Mouse (Mus musculus) kidney, adult 2 months (tissue): ENCODE measurements around the gene Gm2381. TPM values are rescaled to one million over a fixed set of nuclear protein-coding genes. Genes with fewer than 3 reads are reported as not detected.
"Not testable (repeated sequence)": the region's sequence is repeated elsewhere in the genome, so short reads cannot be mapped to it uniquely, and the experiment has no call there.

Experiments used
- DNase-seq: peaks from one replicate; pipeline ENCODE4 v3.0.0; 2021
- H3K27ac ChIP-seq: fragments of 200-500 bp; 2 replicates; pipeline ENCODE4 v1.5.1; 2012; ENCODE audit warnings: low read depth, low read length, control low read depth, inconsistent platforms; ENCODE audit not compliant: insufficient read depth
- H3K27me3 ChIP-seq: fragments of 200-500 bp; replicated peaks from 2 replicates; pipeline ENCODE4 v1.6.1; 2012; ENCODE audit warnings: mild to moderate bottlenecking, moderate library complexity, low read length, inconsistent platforms; ENCODE audit not compliant: control insufficient read depth, insufficient read depth
- H3K36me3 ChIP-seq: fragments of 200-500 bp; 2 replicates; pipeline ENCODE4 v1.6.1; 2012; ENCODE audit warnings: mild to moderate bottlenecking, moderate library complexity, low read length, inconsistent platforms; ENCODE audit not compliant: control insufficient read depth, insufficient read depth
- H3K4me1 ChIP-seq: fragments of 200-500 bp; 2 replicates; pipeline ENCODE4 v1.6.1; 2011; ENCODE audit warnings: low read length; ENCODE audit not compliant: control insufficient read depth, insufficient read depth
- H3K4me3 ChIP-seq: fragments of 200-500 bp; 2 replicates; pipeline ENCODE4 v1.5.1; 2011; ENCODE audit warnings: mild to moderate bottlenecking, low read depth, low read length, control low read depth; ENCODE audit not compliant: insufficient read depth
- CTCF ChIP-seq: fragments of 200-500 bp; conservative IDR thresholded peaks from 2 replicates; pipeline ENCODE4 v1.5.1; 2011; ENCODE audit warnings: low read depth, mild to moderate bottlenecking, control low read depth, low read length, moderate library complexity, mixed read lengths; ENCODE audit not compliant: insufficient read depth, insufficient read length
- POLR2A ChIP-seq: fragments of 200-500 bp; IDR thresholded peaks from one replicate; pipeline ENCODE4 v1.6.1; 2011; ENCODE audit warnings: low read depth, low read length, control low read depth
- WGBS: fragments of 180-500 bp; shearing (Covaris S2); methylation state at CpG from one replicate; pipeline ENCODE4 v1.1.7; 2018; 5-methylcytosine and 5-hydroxymethylcytosine counted together
- polyA plus RNA-seq: library from polyadenylated mRNA; depleted of rRNA; stranded (reverse); fragments of >200 nt; gene quantifications from 2 replicates; pipeline ENCODE4 v1.2.3, GENCODE M21; 2012; rRNA removed

Gene Gm2381
- not detected in 2 replicates for polyA plus RNA-seq

DNA sequence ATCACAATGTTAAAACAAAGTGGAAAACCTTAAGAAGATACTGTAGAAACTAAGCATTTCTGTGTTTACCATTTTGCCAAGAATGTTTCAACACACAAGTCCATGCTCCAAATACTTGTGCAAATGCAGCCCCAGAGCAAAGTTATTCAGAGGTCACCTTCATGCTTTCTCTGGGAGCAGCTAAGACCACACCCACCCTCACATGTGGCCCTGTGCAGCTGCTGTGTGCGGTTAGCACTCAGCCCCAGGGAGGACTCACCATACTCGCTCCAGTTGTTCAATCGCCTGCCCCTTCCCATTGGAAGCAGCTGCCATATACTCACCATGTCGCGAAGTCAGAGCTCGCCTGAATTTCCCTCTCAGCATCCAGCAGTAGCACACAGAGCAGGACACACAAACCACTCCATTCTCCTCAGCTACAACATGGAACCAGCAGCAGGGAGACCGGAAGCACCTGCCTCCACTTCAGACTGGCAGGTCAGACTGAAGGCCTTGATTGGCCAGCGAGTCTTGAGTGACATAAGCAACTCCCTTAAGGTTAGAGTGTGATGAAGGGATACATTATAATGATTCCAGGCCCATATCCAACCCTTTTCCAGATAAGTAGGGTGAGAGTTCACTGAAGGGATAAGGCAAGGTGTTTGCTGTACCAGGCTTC is at the start of gene Gm2381:
Gene Gm2381, minus strand, starts transcription at position 434 of the 658 bp plus-strand sequence.
- H3K36me3 ChIP-seq, H3K27ac ChIP-seq, H3K4me1 ChIP-seq, DNase-seq, H3K27me3 ChIP-seq, H3K4me3 ChIP-seq: not testable (repeated sequence)
- 82% methylated on average over 8 of the region's 8 CpGs for WGBS

DNA sequence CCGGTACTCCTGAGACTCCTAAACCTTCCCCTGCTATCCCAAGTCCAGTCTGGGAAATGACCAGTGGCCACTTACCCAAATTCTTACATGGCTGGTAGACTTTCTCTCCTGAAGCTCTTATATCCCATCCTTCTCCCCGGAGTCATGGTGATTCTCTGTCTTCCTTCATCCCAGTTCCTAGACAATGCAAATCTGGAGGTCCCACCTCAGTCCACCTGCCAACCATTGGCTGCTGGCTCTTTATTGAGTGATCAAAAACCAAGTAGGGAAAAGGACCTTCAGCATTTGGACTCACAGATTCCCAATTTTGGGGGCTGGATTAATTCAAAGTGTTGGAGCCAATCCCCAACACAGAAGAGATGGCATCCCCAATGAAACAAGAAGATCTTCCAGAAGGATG is 31.0 kb upstream of the Gm2381 start:
- H3K27ac ChIP-seq, DNase-seq, H3K4me1 ChIP-seq, H3K36me3 ChIP-seq, H3K27me3 ChIP-seq, H3K4me3 ChIP-seq: not testable (repeated sequence)
- 93% methylated on average over 2 of the region's 2 CpGs for WGBS

DNA sequence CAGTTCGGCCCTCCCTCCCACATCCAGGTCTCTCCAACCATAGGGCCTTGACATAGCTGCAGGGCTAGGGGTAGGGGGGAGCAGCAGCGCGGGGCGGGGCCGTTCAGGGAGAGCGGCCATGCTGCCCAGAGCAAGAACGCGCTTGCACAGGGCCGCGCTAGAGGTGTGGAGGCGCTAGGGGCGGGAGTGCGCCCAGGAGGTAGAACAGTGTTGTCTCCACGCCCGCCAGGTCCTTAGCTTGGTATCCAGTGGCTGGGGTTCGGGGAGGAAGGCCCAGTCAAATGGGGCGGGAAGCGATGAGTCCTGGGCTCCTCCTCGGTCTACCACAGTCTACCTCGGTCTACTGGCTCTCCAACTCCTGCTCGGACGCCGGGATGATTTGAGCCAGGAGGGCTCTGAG is 11.1 kb upstream of the Gm2381 start:
- Histone ChIP-seq H3K4me1 (no peaks in the 10 kb centered on the region), H3K27me3 (no peaks in the 10 kb centered on the region), H3K36me3 (no peaks in the 10 kb centered on the region), H3K27ac (no peak overlapping the region), H3K4me3 (no peak overlapping the region)
- DNase-seq: no peak
- TF ChIP-seq POLR2A: no peak
- TF ChIP-seq CTCF: no peak
- 59% methylated on average over 23 of the region's 23 CpGs for WGBS

DNA sequence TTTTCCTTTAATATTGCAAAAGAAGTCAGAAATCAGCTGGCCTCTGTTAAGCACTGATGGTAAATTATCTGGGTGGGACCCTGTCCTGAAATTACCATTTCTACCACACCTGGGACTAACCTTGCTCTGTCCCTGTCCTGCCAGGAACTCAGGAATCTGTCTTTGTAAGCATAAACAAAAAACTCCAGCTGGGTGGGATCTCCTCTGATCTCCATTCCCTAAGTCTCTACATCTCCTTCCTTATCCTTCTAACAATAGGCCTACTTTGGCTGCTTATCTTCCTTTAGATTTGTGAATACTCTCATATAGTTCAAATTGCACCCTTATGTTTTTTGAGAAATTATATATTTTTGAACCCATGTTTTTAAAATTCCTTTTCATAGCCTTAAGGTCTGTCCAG is 28.7 kb downstream of the Gm2381 start:
- not testable (repeated sequence) for H3K4me1 ChIP-seq, H3K36me3 ChIP-seq, DNase-seq, H3K27me3 ChIP-seq, H3K27ac ChIP-seq, H3K4me3 ChIP-seq

DNA sequence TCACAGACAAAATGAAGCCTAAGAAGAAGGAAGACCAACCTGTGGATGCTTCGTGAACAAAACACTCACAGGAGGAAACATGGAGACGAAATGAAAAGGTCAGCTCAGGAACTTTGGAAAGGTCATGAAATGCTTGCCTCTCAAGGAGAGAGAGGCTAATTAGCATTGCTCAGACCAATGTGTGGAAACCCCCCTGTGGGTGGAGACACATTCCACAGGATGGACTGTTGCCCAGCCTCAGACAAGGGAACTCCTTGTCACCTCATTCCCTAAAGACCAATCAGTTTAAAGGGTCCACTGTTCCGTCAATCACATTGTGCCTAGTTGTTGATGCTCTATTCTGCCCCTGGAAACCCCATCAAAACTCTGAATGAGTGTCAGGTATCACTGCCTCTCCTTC is 34.8 kb downstream of the Gm2381 start:
- WGBS: 71% methylated on average over 3 of the region's 3 CpGs
- H3K36me3 ChIP-seq: no peaks in the 10 kb centered on the region
- DNase-seq: no peak
- no peaks in the 10 kb centered on the region for H3K4me1 ChIP-seq
- H3K4me3 ChIP-seq: no peak overlapping the region
- no peak for TF ChIP-seq POLR2A
- no peak for TF ChIP-seq CTCF
- no peaks in the 10 kb centered on the region for H3K27me3 ChIP-seq
- no peak overlapping the region for H3K27ac ChIP-seq

GRCm38 (mm10) chr7:42793425-42793824 is 73.6 kb downstream of the Gm2381 start, which contains the start of gene Vmn2r62:
Vmn2r62 (minus strand) TSS chr7:42793525.
- not testable (repeated sequence) for H3K27ac ChIP-seq, DNase-seq, H3K4me3 ChIP-seq, H3K4me1 ChIP-seq, H3K27me3 ChIP-seq, H3K36me3 ChIP-seq
- no CpG with 5 or more reads among the region's 1 CpGs for WGBS

Other genes starting within 250 kb of the Gm2381 start
- gene Zfp976, start 224.6 kb downstream of the Gm2381 start, polyA plus RNA-seq: 0.31 and 0.47 TPM in 2 replicates
- gene Zfp975, start 174.5 kb downstream of the Gm2381 start, polyA plus RNA-seq: 0.37 and 0.59 TPM in 2 replicates
- gene Gm17067, start 140.2 kb downstream of the Gm2381 start, polyA plus RNA-seq: not detected in 2 replicates
- not detected in 2 replicates for gene Vmn2r62, start 73.7 kb downstream of the Gm2381 start, polyA plus RNA-seq
- not detected in 2 replicates for gene Vmn2r63, start 66.6 kb upstream of the Gm2381 start, polyA plus RNA-seq
- not detected in 2 replicates for gene Gm9268, start 151.5 kb upstream of the Gm2381 start, polyA plus RNA-seq
- gene Zfp936, start 247.0 kb upstream of the Gm2381 start, polyA plus RNA-seq: not detected in 2 replicates